Mouse (Mus musculus) bone marrow, adult 2 months (tissue): Measurements from ENCODE around the gene St8sia2.

Experiments used
- CTCF ChIP-seq: fragments of 200-500 bp; IDR thresholded peaks from 2 replicates; pipeline ENCODE4 v1.5.1; 2011; ENCODE audit warnings: low read length, control low read depth; ENCODE audit not compliant: control insufficient read depth, insufficient read depth
- POLR2A ChIP-seq: fragments of 200-500 bp; IDR thresholded peaks from 2 replicates; pipeline ENCODE4 v1.6.1; 2011; ENCODE audit warnings: low read depth, mild to moderate bottlenecking, control low read depth, low read length, borderline replicate concordance; ENCODE audit not compliant: control insufficient read depth

GRCm38 (mm10) chr7:73941640-73942039 lies 71.8 kb downstream of the St8sia2 start:
- no peak for TF ChIP-seq POLR2A
- no peak for TF ChIP-seq CTCF
